Mouse (Mus musculus): Measurements from ENCODE around the gene Sh3gl2. TPM values are rescaled to one million over a fixed set of nuclear protein-coding genes. Genes with fewer than 3 reads are reported as not detected.

The Sh3gl2 gene
- polyA plus RNA-seq, 1 experiment from 2014 or later = 61.5 TPM

DNA sequence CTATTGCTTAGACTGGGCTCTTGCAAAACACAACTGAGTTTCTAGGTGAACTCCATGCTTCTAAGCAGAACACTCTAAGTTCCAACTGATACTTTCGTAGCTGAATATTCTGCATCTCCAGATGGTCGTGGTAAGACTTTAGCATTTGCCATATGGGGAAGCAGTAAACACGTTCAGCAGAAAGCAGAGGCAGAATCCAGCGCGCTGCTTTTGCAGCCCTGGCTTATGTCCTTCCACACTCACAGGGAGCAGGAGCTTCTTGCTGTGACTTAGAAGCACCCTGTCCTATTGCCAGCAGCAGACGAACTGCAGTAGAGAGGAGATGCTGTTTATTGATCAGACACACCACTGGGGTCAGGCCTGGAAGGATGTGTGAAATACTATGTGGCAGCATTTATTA lies 120.5 kb downstream of the Sh3gl2 start:
- Histone ChIP-seq H3K4me2 (ENCODE audit: low read length) (no peak overlapping the region), H3K9me3 (replicated peaks; ENCODE audit: control insufficient read depth, low read length) (no peaks in the 10 kb centered on the region), H3K4me1 (ENCODE audit: control insufficient read depth, insufficient read depth, low read length) (no peaks in the 10 kb centered on the region), H3K36me3 (ENCODE audit: control insufficient read depth, insufficient read depth, low read length) (no peaks in the 10 kb centered on the region), H3K4me3 (ENCODE audit: low read depth, low read length) (no peak overlapping the region), H3K27me3 (replicated peaks; ENCODE audit: control insufficient read depth, insufficient read depth, low read length) (no peaks in the 10 kb centered on the region), H3K9ac (ENCODE audit: low read length) (no peak overlapping the region), H3K27ac (ENCODE audit: low read depth, low read length) (peak overlapping the region; percentile 60; the same call in 1 of the 2 replicates)
- WGBS = 71% methylated on average over 6 of the region's 6 CpGs
- ATAC-seq (peak; percentile 75), DNase-seq (ENCODE audit: low spot score) (peak; percentile 72)

DNA sequence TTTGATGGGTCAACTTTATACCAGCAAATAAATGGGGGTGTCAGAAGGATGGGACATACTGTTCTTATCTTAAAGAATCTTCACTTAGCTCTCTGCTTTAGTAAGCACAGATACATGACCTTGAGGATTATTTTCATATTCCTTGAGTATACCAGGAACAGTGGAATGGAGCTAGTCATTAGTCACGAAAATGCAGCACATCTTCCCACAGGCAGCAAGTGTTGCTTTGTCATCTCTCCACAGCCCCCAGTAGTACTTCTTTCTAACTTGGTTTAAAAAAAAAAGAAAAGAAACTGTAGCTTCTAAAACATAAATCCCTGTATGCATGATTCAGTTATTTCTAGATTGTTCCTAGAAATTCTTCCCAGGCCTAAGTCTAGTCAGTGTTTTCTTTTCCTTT lies 121.1 kb downstream of the Sh3gl2 start:
- Histone ChIP-seq H3K4me2 (ENCODE audit: low read length) (no peak overlapping the region), H3K9ac (ENCODE audit: low read length) (no peak overlapping the region), H3K27ac (ENCODE audit: low read depth, low read length) (peak overlapping the region; percentile 60; the same call in 1 of the 2 replicates), H3K4me1 (ENCODE audit: control insufficient read depth, insufficient read depth, low read length) (no peaks in the 10 kb centered on the region), H3K9me3 (replicated peaks; ENCODE audit: control insufficient read depth, low read length) (no peaks in the 10 kb centered on the region), H3K4me3 (ENCODE audit: low read depth, low read length) (no peak overlapping the region), H3K36me3 (ENCODE audit: control insufficient read depth, insufficient read depth, low read length) (no peaks in the 10 kb centered on the region), H3K27me3 (replicated peaks; ENCODE audit: control insufficient read depth, insufficient read depth, low read length) (no peaks in the 10 kb centered on the region)
- no peak for DNase-seq (ENCODE audit: low spot score)
- WGBS = 88% methylated on average over 1 of the region's 1 CpGs
- ATAC-seq = no peak

DNA sequence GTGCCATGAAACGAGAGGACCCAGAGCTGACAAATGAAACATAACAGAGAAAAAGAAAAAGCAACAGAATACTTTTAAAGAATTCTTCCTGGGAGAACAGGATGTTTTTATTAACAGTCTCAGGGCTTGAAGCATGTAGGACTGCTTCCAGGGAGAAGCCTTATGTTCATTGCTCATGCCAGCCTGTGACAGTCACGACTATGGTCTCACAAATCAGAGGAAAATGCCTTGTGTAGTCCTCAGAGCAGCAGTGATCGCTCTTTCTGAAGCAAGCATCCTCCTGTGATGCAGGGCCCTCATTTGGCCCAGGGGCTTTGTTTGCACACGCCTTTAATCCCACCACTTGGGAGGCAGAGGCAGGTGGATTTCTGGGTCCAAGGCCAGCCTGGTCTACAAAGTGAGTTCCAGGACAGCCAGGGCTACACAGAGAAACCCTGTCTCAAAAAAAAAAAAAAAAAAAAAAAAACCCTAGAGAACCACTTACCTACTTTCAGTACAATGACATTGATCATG lies 129.8 kb downstream of the Sh3gl2 start:
- Histone ChIP-seq H3K9me3 (replicated peaks; ENCODE audit: control insufficient read depth, low read length) (no peaks in the 10 kb centered on the region), H3K27ac (ENCODE audit: low read depth, low read length) (no peak overlapping the region), H3K4me2 (ENCODE audit: low read length) (no peak overlapping the region), H3K36me3 (ENCODE audit: control insufficient read depth, insufficient read depth, low read length) (no peaks in the 10 kb centered on the region), H3K27me3 (replicated peaks; ENCODE audit: control insufficient read depth, insufficient read depth, low read length) (no peaks in the 10 kb centered on the region), H3K4me1 (ENCODE audit: control insufficient read depth, insufficient read depth, low read length) (no peaks in the 10 kb centered on the region), H3K4me3 (ENCODE audit: low read depth, low read length) (no peak overlapping the region), H3K9ac (ENCODE audit: low read length) (no peak overlapping the region)
- DNase-seq (ENCODE audit: low spot score) (peak; percentile 37), ATAC-seq (no peak)
- 73% methylated on average over 4 of the region's 4 CpGs for WGBS

DNA sequence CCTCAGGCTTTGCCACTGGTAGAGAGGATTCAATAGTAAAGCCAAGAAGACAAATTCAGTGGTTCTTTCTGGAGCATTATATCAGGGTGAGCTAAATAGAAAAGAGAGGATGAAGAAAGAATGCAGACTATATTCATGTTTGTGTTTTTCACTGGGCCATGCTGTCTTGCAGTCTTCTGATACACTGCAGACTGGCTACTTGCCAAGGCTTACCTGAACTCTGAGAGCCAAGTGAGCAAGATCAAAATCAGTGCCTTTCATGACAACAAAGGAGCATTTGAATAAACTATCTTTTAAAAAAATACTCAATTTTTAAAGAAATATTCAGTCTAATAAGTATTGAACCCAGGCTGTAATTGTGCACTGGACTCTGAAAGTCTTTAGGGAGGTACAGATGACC lies 131.4 kb downstream of the Sh3gl2 start:
- Histone ChIP-seq H3K9ac (ENCODE audit: low read length) (no peak overlapping the region), H3K4me2 (ENCODE audit: low read length) (no peak overlapping the region), H3K9me3 (replicated peaks; ENCODE audit: control insufficient read depth, low read length) (no peaks in the 10 kb centered on the region), H3K36me3 (ENCODE audit: control insufficient read depth, insufficient read depth, low read length) (no peaks in the 10 kb centered on the region), H3K27ac (ENCODE audit: low read depth, low read length) (no peak overlapping the region), H3K4me3 (ENCODE audit: low read depth, low read length) (no peak overlapping the region), H3K27me3 (replicated peaks; ENCODE audit: control insufficient read depth, insufficient read depth, low read length) (no peaks in the 10 kb centered on the region), H3K4me1 (ENCODE audit: control insufficient read depth, insufficient read depth, low read length) (no peaks in the 10 kb centered on the region)
- ATAC-seq (no peak), DNase-seq (ENCODE audit: low spot score) (no peak)

DNA sequence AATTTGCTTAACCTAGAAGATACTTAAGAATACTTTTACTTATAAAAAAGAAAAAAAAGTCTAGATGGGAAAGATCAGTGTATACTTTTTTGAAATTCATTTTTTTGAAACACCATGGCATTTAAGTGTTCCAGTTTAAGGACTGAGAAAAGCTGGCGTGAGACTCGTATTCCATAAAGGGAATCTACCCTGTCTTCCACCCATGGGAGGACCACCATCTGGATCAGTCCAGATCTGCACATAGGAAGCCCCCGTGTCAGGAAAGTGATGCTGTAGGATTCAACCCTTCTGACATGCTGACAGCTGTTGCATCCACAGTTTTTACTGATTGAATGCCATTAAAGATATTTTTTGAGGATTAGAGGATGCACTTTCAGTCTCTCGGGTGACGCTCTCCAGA lies 134.2 kb downstream of the Sh3gl2 start:
- H3K4me2 ChIP-seq (ENCODE audit: low read length) = no peak overlapping the region
- no peak overlapping the region for H3K9ac ChIP-seq (ENCODE audit: low read length)
- no peaks in the 10 kb centered on the region for H3K9me3 ChIP-seq (replicated peaks; ENCODE audit: control insufficient read depth, low read length)
- ATAC-seq (no peak), DNase-seq (ENCODE audit: low spot score) (no peak)
- no peaks in the 10 kb centered on the region for H3K27me3 ChIP-seq (replicated peaks; ENCODE audit: control insufficient read depth, insufficient read depth, low read length)
- no peak overlapping the region for H3K27ac ChIP-seq (ENCODE audit: low read depth, low read length)
- 87% methylated on average over 5 of the region's 5 CpGs for WGBS
- no peaks in the 10 kb centered on the region for H3K4me1 ChIP-seq (ENCODE audit: control insufficient read depth, insufficient read depth, low read length)
- no peak overlapping the region for H3K4me3 ChIP-seq (ENCODE audit: low read depth, low read length)
- H3K36me3 ChIP-seq (ENCODE audit: control insufficient read depth, insufficient read depth, low read length) = no peaks in the 10 kb centered on the region

DNA sequence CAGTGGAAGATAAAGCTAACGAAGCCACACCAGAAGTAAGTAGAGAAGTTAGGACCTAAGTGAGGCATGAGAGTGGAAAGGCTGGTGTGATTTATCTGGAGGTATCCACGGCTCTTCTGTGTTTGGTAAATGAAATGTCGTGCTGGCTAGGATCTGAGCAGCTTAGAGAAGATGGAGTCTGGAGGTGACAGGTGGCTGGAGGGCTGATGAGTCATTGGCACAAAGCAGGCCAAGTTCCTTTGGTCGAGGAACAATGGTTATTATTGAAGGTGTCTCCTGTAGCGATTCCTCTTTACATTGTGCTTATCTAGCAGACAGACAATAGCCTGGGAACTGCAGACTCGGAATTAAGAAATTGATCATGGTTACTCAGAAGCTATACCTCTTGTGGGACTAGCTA lies 135.8 kb downstream of the Sh3gl2 start:
- H3K4me1 ChIP-seq (ENCODE audit: control insufficient read depth, insufficient read depth, low read length) = no peaks in the 10 kb centered on the region
- H3K9ac ChIP-seq (ENCODE audit: low read length) = no peak overlapping the region
- ATAC-seq = no peak
- 63% methylated on average over 6 of the region's 6 CpGs for WGBS
- no peaks in the 10 kb centered on the region for H3K36me3 ChIP-seq (ENCODE audit: control insufficient read depth, insufficient read depth, low read length)
- H3K27ac ChIP-seq (ENCODE audit: low read depth, low read length) = no peak overlapping the region
- H3K4me3 ChIP-seq (ENCODE audit: low read depth, low read length) = no peak overlapping the region
- H3K27me3 ChIP-seq (replicated peaks; ENCODE audit: control insufficient read depth, insufficient read depth, low read length) = no peaks in the 10 kb centered on the region
- no peak for DNase-seq (ENCODE audit: low spot score)
- no peak overlapping the region for H3K4me2 ChIP-seq (ENCODE audit: low read length)
- no peaks in the 10 kb centered on the region for H3K9me3 ChIP-seq (replicated peaks; ENCODE audit: control insufficient read depth, low read length)

DNA sequence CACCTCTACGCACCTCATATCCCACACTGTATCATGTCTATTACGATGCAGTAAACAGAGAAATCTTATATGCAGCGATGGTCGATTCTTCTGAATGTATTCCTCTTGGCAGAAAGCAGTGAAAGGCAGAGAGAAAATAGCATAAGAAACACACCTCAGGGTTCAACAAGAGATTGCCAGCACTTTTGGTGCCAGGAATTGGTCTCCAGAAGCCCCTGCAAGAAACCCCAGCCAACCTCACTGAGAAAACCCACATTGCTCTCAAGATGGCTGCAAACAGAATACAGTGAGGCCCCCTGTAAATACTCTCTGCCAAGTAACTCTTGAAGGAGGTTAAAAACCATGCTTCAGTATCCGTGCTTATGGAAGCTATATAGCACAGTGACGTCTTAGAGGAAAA lies 141.0 kb downstream of the Sh3gl2 start:
- 85% methylated on average over 6 of the region's 6 CpGs for WGBS
- H3K36me3 ChIP-seq (ENCODE audit: control insufficient read depth, insufficient read depth, low read length) = no peaks in the 10 kb centered on the region
- H3K4me3 ChIP-seq (ENCODE audit: low read depth, low read length) = no peak overlapping the region
- no peaks in the 10 kb centered on the region for H3K27me3 ChIP-seq (replicated peaks; ENCODE audit: control insufficient read depth, insufficient read depth, low read length)
- H3K9me3 ChIP-seq (replicated peaks; ENCODE audit: control insufficient read depth, low read length) = no peaks in the 10 kb centered on the region
- ATAC-seq = no peak; the same call in 1 of the 2 replicates
- no peak overlapping the region for H3K4me2 ChIP-seq (ENCODE audit: low read length)
- no peak overlapping the region for H3K27ac ChIP-seq (ENCODE audit: low read depth, low read length)
- H3K9ac ChIP-seq (ENCODE audit: low read length) = no peak overlapping the region
- DNase-seq (ENCODE audit: low spot score) = peak; percentile 34
- H3K4me1 ChIP-seq (ENCODE audit: control insufficient read depth, insufficient read depth, low read length) = peaks cover 4% of the 10 kb centered on the region; the same call in 1 of the 2 replicates

DNA sequence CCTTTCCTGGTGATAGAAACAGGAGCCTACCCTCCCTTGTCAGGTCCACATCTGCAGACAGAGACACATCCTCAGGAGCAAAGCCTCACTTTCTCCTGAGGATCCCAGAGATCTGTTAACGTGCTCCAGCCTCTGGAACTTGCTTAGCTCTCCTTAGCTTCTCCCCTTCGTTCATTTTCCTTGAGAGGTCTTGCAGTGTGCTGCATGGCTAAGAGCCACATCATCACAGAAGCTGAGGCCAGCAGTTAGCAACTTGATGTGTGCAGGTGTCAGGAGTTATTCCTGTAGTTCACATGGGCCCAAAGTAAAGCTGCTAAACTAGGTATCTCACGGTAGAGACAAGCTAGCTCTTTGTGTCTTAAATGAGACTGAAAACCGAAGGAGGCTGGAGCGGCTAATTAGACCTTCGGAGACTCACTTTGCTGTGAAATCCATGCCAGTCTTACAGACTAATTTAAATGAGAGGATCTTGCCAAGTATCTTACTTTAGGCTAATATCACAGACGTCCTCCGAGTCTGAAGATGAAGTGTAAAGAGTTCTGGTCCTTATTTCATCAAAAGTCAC lies 143.2 kb downstream of the Sh3gl2 start:
- DNase-seq (ENCODE audit: low spot score) = peak; percentile 57
- WGBS = 39% methylated on average over 8 of the region's 8 CpGs
- Histone ChIP-seq H3K27ac (ENCODE audit: low read depth, low read length) (no peak overlapping the region), H3K9me3 (replicated peaks; ENCODE audit: control insufficient read depth, low read length) (no peaks in the 10 kb centered on the region), H3K36me3 (ENCODE audit: control insufficient read depth, insufficient read depth, low read length) (no peaks in the 10 kb centered on the region), H3K4me1 (ENCODE audit: control insufficient read depth, insufficient read depth, low read length) (peaks cover 4% of the 10 kb centered on the region; the same call in 1 of the 2 replicates), H3K4me3 (ENCODE audit: low read depth, low read length) (no peak overlapping the region), H3K4me2 (ENCODE audit: low read length) (no peak overlapping the region), H3K9ac (ENCODE audit: low read length) (no peak overlapping the region), H3K27me3 (replicated peaks; ENCODE audit: control insufficient read depth, insufficient read depth, low read length) (no peaks in the 10 kb centered on the region)
- no peak; the same call in 1 of the 2 replicates for ATAC-seq

DNA sequence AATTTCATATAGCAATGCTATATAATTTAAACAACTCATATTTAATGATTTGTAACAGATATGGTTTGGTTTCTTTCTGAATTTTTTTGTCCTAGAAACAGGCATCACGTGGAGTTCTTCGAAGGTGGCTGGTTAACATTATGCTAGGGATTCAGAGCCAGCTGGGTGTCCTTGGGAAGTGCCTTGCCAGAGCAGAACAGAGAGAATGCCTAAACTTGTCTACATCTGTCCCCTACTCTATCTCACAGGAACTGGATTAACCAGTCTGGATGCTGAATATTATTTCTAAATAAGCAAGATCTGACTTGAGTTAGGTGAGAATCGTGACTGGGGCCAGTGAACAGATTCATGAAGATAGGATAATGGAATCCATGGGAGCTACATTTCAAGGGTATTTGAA lies 157.7 kb downstream of the Sh3gl2 start:
- H3K27me3 ChIP-seq (replicated peaks; ENCODE audit: control insufficient read depth, insufficient read depth, low read length) = no peaks in the 10 kb centered on the region
- 85% methylated on average over 3 of the region's 3 CpGs for WGBS
- H3K4me1 ChIP-seq (ENCODE audit: control insufficient read depth, insufficient read depth, low read length) = no peaks in the 10 kb centered on the region
- H3K4me3 ChIP-seq (ENCODE audit: low read depth, low read length) = no peak overlapping the region
- no peaks in the 10 kb centered on the region for H3K9me3 ChIP-seq (replicated peaks; ENCODE audit: control insufficient read depth, low read length)
- no peak overlapping the region for H3K9ac ChIP-seq (ENCODE audit: low read length)
- H3K4me2 ChIP-seq (ENCODE audit: low read length) = no peak overlapping the region
- no peaks in the 10 kb centered on the region for H3K36me3 ChIP-seq (ENCODE audit: control insufficient read depth, insufficient read depth, low read length)
- H3K27ac ChIP-seq (ENCODE audit: low read depth, low read length) = no peak overlapping the region
- ATAC-seq = no peak
- DNase-seq (ENCODE audit: low spot score) = no peak

Measured in forebrain, embryonic 14.5 days (tissue).